Mouse (Mus musculus) thymus, adult 2 months (tissue): ENCODE measurements around the gene Chn2.

ENCODE experiments used
- CTCF ChIP-seq: fragments of 200-500 bp; IDR thresholded peaks from 2 replicates; pipeline ENCODE4 v1.5.1; 2012; ENCODE audit warnings: mild to moderate bottlenecking, control low read depth, low read length, moderate library complexity, borderline replicate concordance; ENCODE audit not compliant: control insufficient read depth, poor library complexity, insufficient read depth; ENCODE audit errors: extremely low read depth
- POLR2A ChIP-seq: fragments of 200-500 bp; IDR thresholded peaks from 2 replicates; pipeline ENCODE4 v1.6.1; 2012; ENCODE audit warnings: mild to moderate bottlenecking, low read length, control low read depth, moderate library complexity; ENCODE audit not compliant: control insufficient read depth, poor library complexity, insufficient read depth; ENCODE audit errors: extremely low read depth

DNA sequence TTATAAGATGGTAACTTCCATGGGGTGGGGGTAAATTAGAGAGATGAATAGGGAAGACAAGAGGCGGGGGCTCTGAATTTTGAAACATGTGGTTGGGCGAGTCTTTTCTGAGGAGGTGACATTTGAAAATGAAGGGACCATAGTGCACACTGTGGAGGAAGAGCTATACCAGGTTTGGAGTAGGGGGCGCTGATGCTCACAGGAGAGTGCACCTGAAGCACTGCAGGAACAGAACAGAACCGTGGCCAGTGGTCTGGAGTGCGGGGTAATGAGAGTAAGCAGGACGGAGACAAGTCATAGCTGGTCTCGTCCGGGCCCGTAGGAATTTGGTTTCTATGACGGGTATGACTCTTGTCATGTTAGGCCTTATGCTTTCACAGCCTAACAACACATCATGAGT lies 18.3 kb downstream of the Chn2 start:
- TF ChIP-seq CTCF: no peak
- no peak for TF ChIP-seq POLR2A
